Mouse (Mus musculus): ENCODE data around the gene Ewsr1. TPM values are rescaled to one million over a fixed set of nuclear protein-coding genes. Genes with fewer than 3 reads are reported as not detected.

Gene Ewsr1
- polyA plus RNA-seq (2012; fragmentation: generic; extraction: Trizol) = 178 TPM
- long read RNA-seq, experiment 1, transcript Ewsr1-203 (17 exons, 2,588 nt) = major isoform, 105 of 241 reads
- long read RNA-seq, experiment 1, partial matches to known transcripts = 47 of 241 reads
- long read RNA-seq, experiment 1, other reads (novel, unspliced or antisense) = 82 of 241 reads
- long read RNA-seq, experiment 2, transcript Ewsr1-202 (15 exons, 2,269 nt) = minor isoform, 11 of 2,163 reads
- long read RNA-seq, experiment 2, transcript Ewsr1-204 (9 exons, 1,290 nt) = minor isoform, 12 of 2,163 reads
- long read RNA-seq, experiment 2, transcript Ewsr1-203 (17 exons, 2,588 nt) = major isoform, 1,263 of 2,163 reads
- long read RNA-seq, experiment 2, partial matches to known transcripts = 83 of 2,163 reads
- long read RNA-seq, experiment 2, other reads (novel, unspliced or antisense) = 794 of 2,163 reads

GRCm38 (mm10) chr11:5098736-5099542 is at the start of gene Ewsr1, which contains the start of gene Rhbdd3:
Ewsr1 (minus strand) TSS chr11:5099266.
Rhbdd3 (plus strand) TSS chr11:5098926.
- Histone ChIP-seq H3K79me3 (ENCODE audit: low read depth) (peaks cover 50% of the 10 kb centered on the region), H3K27me3 (ENCODE audit: control insufficient read depth, insufficient read depth, insufficient read length) (no peaks in the 10 kb centered on the region), H3K4me3 (ENCODE audit: insufficient read depth, poor library complexity, severe bottlenecking) (peak within 1 kb of the TSS; percentile 100), H3ac (ENCODE audit: control insufficient read depth, insufficient read length, low read depth) (peak within 1 kb of the TSS; percentile 99), H3K36me3 (ENCODE audit: control insufficient read depth, insufficient read depth) (peaks cover 44% of the 10 kb centered on the region), H3K79me2 (ENCODE audit: control insufficient read depth, insufficient read depth) (peaks cover 69% of the 10 kb centered on the region)
- no peak for TF ChIP-seq CEBPB (IDR thresholded peaks at IDR 0.05; ENCODE audit: low read depth)
- TF ChIP-seq MAX (IDR thresholded peaks at IDR 0.05) = peak; percentile 75

GRCm38 (mm10) chr11:5145600-5145999 is 46.5 kb upstream of the Ewsr1 start:
- TF ChIP-seq FOSL1 (IDR thresholded peaks at IDR 0.05; ENCODE audit: insufficient read depth, low read length, poor library complexity, severe bottlenecking) (no peak), MYOD1 (IDR thresholded peaks at IDR 0.05; ENCODE audit: control insufficient read depth, insufficient read length, low read depth) (no peak), CEBPB (IDR thresholded peaks at IDR 0.05; ENCODE audit: low read depth) (no peak), MYOG (IDR thresholded peaks at IDR 0.05; ENCODE audit: control insufficient read depth, extremely low read depth, insufficient read length) (no peak), CTCF (IDR thresholded peaks at IDR 0.05; ENCODE audit: control insufficient read depth, insufficient read depth, insufficient read length) (no peak), USF1 (IDR thresholded peaks at IDR 0.05; ENCODE audit: low read depth) (no peak), MAX (IDR thresholded peaks at IDR 0.05) (no peak)
- Histone ChIP-seq H3K79me2 (ENCODE audit: control insufficient read depth, insufficient read depth) (no peaks in the 10 kb centered on the region), H3K4me3 (ENCODE audit: insufficient read depth, poor library complexity, severe bottlenecking) (no peak overlapping the region), H3K36me3 (ENCODE audit: control insufficient read depth, insufficient read depth) (no peaks in the 10 kb centered on the region), H3K79me3 (ENCODE audit: low read depth) (no peaks in the 10 kb centered on the region), H3ac (ENCODE audit: control insufficient read depth, insufficient read length, low read depth) (no peak overlapping the region), H3K27me3 (ENCODE audit: control insufficient read depth, insufficient read depth, insufficient read length) (peaks cover 16% of the 10 kb centered on the region)

GRCm38 (mm10) chr11:5141965-5142364 is 42.9 kb upstream of the Ewsr1 start:
- Histone ChIP-seq H3K79me2 (ENCODE audit: control insufficient read depth, insufficient read depth) (no peaks in the 10 kb centered on the region), H3K79me3 (ENCODE audit: low read depth) (no peaks in the 10 kb centered on the region), H3K36me3 (ENCODE audit: control insufficient read depth, insufficient read depth) (no peaks in the 10 kb centered on the region), H3K27me3 (ENCODE audit: control insufficient read depth, insufficient read depth, insufficient read length) (peaks cover 21% of the 10 kb centered on the region), H3K4me3 (ENCODE audit: insufficient read depth, poor library complexity, severe bottlenecking) (no peak overlapping the region), H3ac (ENCODE audit: control insufficient read depth, insufficient read length, low read depth) (no peak overlapping the region)
- TF ChIP-seq FOSL1 (IDR thresholded peaks at IDR 0.05; ENCODE audit: insufficient read depth, low read length, poor library complexity, severe bottlenecking) (no peak), MYOD1 (IDR thresholded peaks at IDR 0.05; ENCODE audit: control insufficient read depth, insufficient read length, low read depth) (no peak), CEBPB (IDR thresholded peaks at IDR 0.05; ENCODE audit: low read depth) (no peak), MYOG (IDR thresholded peaks at IDR 0.05; ENCODE audit: control insufficient read depth, extremely low read depth, insufficient read length) (no peak), MAX (IDR thresholded peaks at IDR 0.05) (no peak), CTCF (IDR thresholded peaks at IDR 0.05; ENCODE audit: control insufficient read depth, insufficient read depth, insufficient read length) (no peak), USF1 (IDR thresholded peaks at IDR 0.05; ENCODE audit: low read depth) (no peak)

GRCm38 (mm10) chr11:5141252-5141651 is 42.2 kb upstream of the Ewsr1 start:
- TF ChIP-seq USF1 (IDR thresholded peaks at IDR 0.05; ENCODE audit: low read depth) (no peak), FOSL1 (IDR thresholded peaks at IDR 0.05; ENCODE audit: insufficient read depth, low read length, poor library complexity, severe bottlenecking) (no peak), MYOG (IDR thresholded peaks at IDR 0.05; ENCODE audit: control insufficient read depth, extremely low read depth, insufficient read length) (no peak), CTCF (IDR thresholded peaks at IDR 0.05; ENCODE audit: control insufficient read depth, insufficient read depth, insufficient read length) (no peak), CEBPB (IDR thresholded peaks at IDR 0.05; ENCODE audit: low read depth) (no peak), MAX (IDR thresholded peaks at IDR 0.05) (no peak), MYOD1 (IDR thresholded peaks at IDR 0.05; ENCODE audit: control insufficient read depth, insufficient read length, low read depth) (no peak)
- H3ac ChIP-seq (ENCODE audit: control insufficient read depth, insufficient read length, low read depth) = no peak overlapping the region

GRCm38 (mm10) chr11:5140619-5141018 is 41.6 kb upstream of the Ewsr1 start:
- no peaks in the 10 kb centered on the region for H3K79me2 ChIP-seq (ENCODE audit: control insufficient read depth, insufficient read depth)
- no peaks in the 10 kb centered on the region for H3K79me3 ChIP-seq (ENCODE audit: low read depth)
- H3ac ChIP-seq (ENCODE audit: control insufficient read depth, insufficient read length, low read depth) = no peak overlapping the region
- no peak overlapping the region for H3K4me3 ChIP-seq (ENCODE audit: insufficient read depth, poor library complexity, severe bottlenecking)
- TF ChIP-seq USF1 (IDR thresholded peaks at IDR 0.05; ENCODE audit: low read depth) (no peak), CTCF (IDR thresholded peaks at IDR 0.05; ENCODE audit: control insufficient read depth, insufficient read depth, insufficient read length) (no peak), FOSL1 (IDR thresholded peaks at IDR 0.05; ENCODE audit: insufficient read depth, low read length, poor library complexity, severe bottlenecking) (no peak), MYOG (IDR thresholded peaks at IDR 0.05; ENCODE audit: control insufficient read depth, extremely low read depth, insufficient read length) (no peak), CEBPB (IDR thresholded peaks at IDR 0.05; ENCODE audit: low read depth) (no peak), MYOD1 (IDR thresholded peaks at IDR 0.05; ENCODE audit: control insufficient read depth, insufficient read length, low read depth) (no peak), MAX (IDR thresholded peaks at IDR 0.05) (no peak)
- peaks cover 29% of the 10 kb centered on the region for H3K27me3 ChIP-seq (ENCODE audit: control insufficient read depth, insufficient read depth, insufficient read length)
- no peaks in the 10 kb centered on the region for H3K36me3 ChIP-seq (ENCODE audit: control insufficient read depth, insufficient read depth)

More at GRCm38 (mm10) chr11:5141252-5141651, 42.2 kb upstream of the Ewsr1 start:
- Histone ChIP-seq H3K79me2 (ENCODE audit: control insufficient read depth, insufficient read depth) (no peaks in the 10 kb centered on the region), H3K4me3 (ENCODE audit: insufficient read depth, poor library complexity, severe bottlenecking) (no peak overlapping the region), H3K36me3 (ENCODE audit: control insufficient read depth, insufficient read depth) (no peaks in the 10 kb centered on the region), H3K79me3 (ENCODE audit: low read depth) (no peaks in the 10 kb centered on the region), H3K27me3 (ENCODE audit: control insufficient read depth, insufficient read depth, insufficient read length) (peaks cover 26% of the 10 kb centered on the region)

Data from C2C12 (cell line).